Mouse (Mus musculus): ENCODE measurements around the gene Gchfr.

Gchfr gene

DNA sequence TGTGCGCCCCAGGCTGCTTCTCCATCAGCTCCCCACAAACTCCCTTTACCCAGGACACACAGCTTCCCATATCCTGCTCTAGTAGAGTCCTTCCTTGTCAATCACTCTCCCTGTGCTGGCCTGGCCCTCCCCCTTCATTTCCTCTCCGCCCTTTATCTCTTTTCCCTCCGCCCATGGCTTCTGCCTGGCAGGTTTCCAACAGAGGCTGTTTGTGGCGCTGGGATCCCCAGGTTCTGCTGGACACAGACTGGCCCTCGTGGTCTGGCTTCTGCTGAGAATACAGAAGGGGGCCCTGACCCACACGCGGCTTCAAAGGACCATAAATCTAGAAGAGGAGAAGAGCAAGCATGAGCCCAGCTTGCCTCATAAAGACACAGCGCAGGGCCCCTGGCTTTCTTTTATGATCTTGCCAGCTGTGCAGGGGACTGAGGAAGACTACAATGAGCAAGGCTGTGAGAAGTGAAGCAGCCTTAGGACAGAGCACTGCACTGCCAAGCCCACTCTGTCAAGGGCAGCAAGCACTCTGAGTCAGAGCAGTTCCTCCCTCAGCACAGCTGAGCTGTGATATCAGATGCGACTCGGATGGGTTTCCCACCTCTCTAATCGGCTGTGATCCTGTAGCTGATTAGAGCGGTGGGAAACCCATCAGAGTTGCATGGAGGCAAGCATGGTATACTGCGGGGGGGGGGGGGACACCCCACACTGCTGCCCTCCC lies 5.4 kb downstream of the Gchfr start:
- no peak for DNase-seq (ENCODE audit: low read depth in 2 of 2, low spot score in 2 of 2)

DNA sequence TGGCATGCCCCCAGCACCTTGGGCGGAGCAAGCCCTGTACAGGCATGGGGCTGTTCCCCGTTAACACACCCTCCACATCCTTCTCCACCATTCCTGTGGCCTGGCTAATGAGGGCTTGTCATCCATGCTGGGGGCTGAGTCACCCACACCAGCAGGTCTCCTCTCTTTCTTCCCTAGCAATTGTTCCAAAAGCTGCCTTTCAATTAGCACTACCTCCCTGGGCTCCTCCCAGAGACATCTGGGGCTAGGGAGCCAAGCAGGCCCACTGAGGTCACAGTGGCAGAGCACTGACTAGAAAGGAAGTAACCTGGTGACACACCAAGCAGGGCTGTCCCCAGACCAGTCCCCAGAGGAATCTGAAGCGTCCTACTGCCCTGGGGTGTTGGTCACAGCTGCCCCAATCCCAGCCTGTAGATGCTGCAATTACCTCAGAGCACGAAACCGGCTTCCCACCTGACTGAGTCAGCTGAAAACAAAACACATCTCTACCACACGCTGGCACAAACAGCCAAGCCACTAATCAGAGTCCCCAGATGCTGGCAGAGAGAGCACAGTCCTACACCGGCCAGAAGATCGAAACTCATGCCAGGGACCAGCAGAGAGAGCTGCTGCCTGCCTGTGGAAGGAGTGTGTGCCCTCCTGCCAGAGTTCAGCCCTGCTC lies 6.5 kb downstream of the Gchfr start, which contains the start of gene Gm14137:
Gene Gm14137 (plus strand): TSS at position 519 of the 661 bp plus-strand sequence.
- DNase-seq (ENCODE audit: low read depth in 2 of 2, low spot score in 2 of 2), result no peak

DNA sequence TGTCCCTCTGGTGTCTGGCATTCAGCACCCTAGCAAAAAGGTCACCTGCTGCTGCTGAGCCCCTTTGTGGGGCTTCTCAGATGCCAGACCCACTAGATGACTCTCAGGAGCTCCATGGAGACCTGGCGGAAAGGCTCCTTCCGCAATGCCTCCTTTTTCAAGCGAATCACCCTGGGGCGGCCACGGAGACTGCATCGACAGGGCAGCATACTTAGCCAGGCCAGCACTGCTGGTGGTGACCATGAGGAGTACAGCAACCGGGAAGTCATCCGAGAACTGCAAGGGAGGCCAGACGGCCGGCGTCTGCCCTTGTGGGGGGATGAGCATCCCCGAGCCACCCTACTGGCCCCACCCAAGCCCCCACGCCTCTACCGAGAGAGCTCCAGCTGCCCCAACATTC lies 7.3 kb downstream of the Gchfr start:
- no peak for DNase-seq (ENCODE audit: low read depth in 2 of 2, low spot score in 2 of 2)

DNA sequence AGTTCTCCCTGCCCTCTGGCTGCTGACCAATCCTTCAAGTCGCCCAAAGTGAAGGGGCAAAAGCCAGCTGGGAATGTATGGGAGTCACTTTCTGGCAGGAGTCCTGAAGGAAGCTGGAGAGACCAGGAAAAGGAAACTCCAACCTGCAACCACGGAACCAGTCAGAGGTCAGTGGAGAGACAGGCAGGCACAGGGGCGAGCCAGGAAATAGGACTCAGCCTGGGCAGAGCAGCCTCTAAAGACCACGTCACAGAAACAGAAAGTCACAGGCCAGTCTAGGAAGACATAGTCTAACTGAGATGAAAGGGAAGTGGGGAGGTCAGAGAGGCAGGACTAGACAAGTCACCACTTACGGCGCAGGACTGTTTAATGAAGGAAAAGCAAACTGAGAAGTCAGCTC lies 8.0 kb downstream of the Gchfr start:
- DNase-seq (ENCODE audit: low read depth in 2 of 2, low spot score in 2 of 2), result no peak

DNA sequence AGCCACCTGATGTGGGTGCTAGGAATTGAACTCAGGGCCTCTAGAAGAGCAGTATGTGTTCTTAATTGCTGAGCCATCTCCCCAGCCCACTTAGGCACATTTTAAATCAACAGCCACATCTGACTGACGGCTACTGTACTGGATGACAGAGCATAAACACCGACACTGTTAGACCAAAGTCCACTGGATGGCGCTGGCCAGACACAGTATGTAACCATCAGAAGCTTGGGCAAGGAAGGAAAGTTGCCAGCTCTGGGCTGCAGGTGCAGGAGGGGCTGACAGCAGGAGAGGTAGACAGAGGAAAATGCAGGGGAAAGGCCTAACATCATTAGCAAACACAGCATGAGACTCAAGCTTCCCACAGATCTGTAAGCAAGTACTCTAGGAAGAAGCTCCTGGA lies 9.2 kb downstream of the Gchfr start:
- no peak for DNase-seq (ENCODE audit: low read depth in 2 of 2, low spot score in 2 of 2)

DNA sequence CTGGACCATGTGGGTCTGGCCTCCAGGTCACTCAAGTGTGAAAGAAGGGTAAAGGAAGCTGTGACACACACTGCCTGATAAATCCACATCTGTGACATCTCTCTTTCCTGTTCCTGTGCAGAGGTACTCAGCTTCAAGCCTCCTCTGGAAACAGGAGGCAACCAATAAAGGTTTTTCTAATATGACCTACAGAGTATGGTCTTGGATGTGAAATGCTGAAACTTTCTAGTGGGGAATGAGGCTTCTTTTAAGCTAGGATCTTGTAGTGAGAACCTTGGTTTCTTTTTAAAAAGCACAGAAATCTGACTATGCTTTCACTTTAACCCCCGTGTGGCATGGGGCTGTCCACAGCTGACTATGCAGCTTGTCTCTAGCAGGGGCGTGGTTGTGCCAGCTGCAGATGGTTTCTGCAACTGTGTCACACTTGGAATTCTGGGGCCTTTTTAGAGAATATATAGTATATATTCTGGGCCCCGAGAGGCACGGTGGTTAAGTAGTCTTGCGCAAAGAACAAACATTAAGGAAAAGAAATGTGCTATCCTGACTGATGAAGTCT lies 9.9 kb downstream of the Gchfr start:
- no peak for DNase-seq (ENCODE audit: low read depth in 2 of 2, low spot score in 2 of 2)

DNA sequence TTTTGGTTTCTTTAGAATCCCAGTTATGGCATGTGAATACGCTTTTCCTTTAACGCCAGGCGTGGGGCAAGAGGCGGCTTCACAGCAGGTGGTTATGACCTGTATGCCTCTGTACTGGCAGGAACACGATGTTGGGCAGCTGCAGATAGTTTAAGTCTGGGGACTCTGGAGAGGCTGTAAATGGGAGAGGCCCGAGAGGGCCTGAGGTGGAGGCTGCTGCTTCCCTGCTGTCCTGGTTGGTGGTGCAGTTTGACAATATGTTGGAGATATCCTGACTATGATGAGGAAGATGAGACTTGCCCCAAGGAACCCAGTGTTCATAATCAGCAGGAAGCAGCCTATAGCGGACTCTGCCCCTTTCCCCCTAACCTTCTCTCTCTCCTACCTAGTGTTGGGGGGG lies 15.3 kb downstream of the Gchfr start:
- no peak for DNase-seq (ENCODE audit: low read depth in 2 of 2, low spot score in 2 of 2)

DNA sequence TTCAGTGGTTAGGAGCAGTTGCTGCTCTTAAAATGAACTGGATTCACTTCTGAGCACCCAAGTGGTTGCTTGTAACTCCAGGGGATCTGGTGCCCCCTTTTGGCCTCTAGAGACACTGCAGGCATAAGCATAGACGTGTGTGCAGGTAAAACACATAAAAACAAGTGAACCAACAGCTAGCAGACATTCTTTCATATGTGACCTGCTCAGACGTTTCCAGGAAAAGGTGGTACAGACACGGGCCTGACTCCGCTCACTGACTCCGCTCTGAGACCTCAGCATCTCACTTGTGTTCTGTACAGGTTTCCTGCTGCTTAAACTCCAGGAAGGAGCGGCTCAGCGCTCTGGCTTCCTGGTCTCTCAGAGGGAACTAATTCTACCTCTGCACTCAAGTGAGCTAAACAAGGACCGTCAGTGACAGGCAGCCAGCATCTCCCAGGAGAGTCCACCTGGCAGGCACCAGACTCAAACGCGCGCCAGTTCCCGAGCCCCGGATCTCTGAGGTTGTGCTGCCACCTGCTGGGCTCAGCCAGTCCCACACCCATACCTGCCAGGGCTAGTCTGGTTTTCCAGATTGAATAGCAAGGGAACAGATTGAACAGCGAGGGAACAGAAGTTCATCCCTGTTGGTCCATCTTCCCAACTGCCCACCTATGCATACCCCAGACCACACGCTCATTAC lies 21.6 kb downstream of the Gchfr start:
- DNase-seq (ENCODE audit: low read depth in 2 of 2, low spot score in 2 of 2), result peak; percentile 76 to 82

DNA sequence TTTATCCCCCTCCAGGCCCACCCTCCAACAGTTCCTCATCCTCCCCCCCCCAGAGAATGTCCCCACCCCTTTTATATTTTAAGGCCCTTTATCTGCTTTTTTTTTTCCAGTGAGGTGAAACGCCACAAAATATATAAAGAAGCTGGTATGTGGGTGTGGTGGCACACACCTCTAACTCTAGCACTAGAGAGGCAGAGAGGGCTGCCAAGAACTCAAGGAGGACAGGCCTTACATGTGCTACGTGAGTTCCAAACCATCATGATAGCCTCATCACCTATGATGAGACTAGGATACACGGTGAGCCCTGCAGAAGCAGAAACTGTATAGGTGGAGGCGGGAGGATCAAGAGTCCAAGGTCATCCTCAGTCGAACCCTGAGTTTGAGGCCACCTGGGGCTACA lies 23.4 kb downstream of the Gchfr start:
- no peak for DNase-seq (ENCODE audit: low read depth in 2 of 2, low spot score in 2 of 2)

DNA sequence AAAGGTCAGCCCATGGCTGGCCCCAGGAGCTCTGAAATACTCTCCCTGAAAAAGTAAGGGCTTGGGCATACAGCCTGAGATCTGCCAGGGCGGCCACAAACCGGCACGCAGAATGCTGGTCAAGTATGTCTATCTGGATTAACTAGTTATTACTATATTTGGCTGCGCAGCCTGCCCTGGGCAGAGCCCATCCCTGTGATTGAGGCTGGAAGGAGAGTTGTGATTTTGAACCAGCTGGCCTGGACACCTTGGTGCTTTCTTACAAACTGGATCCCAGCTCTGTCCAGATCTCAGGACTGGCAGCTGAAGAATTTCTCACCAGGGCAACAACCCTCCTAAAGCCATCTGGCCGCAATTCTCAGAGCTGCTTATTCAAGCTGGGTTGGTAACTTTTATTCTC lies 26.6 kb downstream of the Gchfr start:
- no peak for DNase-seq (ENCODE audit: low read depth in 2 of 2, low spot score in 2 of 2)

DNA sequence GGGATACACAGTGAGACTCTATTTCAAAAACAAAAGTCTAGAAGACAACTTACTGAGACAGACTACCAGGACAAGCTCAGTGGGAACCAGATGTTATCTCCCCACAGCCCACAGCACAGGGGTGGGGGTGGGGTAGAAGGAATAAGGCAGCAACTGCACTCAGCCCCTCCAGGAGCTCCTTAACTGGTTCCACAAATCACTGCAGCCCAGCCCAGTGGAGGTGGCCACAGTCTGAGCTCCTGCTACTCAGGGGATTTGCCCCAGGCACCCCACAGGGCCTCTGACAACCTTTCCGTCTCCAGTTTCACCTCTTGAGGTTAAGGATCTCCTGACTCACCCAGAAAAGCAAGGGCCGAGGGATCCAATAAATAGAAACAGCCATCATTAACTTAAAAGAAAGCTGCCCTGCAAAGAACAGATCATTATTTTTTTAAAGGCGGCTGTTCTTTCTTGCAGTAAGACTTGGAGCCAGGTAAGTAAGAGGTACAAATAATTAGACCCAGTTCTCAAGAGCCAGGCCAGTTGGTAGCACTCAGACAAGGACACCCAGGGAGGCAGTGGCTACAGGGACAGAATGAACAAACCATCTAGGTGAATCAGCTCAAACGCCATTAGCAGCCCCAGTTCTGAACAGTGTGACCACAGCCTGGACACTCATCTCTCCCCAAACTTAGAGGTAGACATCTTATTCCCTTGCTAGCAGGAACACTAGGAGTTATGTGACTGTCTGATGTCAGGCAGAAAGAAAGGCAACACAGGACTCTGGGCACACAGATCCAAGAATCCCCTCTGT lies 28.9 kb downstream of the Gchfr start:
- DNase-seq (ENCODE audit: low read depth in 2 of 2, low spot score in 2 of 2), result no peak

DNA sequence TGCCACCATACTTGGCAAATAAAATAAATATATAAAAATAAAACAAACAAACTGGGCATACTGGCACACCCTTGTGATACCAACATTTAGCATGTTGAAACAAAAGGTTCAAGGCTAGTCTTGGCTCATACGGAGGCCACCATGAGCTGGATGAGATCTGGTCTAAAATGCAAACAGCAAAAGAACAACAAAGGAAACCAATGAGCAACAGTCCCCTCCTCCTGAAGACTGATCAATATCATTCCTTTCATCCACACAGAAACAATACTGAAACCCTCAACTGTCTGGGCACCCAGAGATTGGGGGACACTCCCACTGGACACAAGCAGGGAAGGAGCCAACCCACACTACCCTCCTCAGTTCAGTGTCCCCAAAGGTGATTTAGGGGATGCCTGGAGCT lies 29.9 kb downstream of the Gchfr start:
- no peak for DNase-seq (ENCODE audit: low read depth in 2 of 2, low spot score in 2 of 2)

DNA sequence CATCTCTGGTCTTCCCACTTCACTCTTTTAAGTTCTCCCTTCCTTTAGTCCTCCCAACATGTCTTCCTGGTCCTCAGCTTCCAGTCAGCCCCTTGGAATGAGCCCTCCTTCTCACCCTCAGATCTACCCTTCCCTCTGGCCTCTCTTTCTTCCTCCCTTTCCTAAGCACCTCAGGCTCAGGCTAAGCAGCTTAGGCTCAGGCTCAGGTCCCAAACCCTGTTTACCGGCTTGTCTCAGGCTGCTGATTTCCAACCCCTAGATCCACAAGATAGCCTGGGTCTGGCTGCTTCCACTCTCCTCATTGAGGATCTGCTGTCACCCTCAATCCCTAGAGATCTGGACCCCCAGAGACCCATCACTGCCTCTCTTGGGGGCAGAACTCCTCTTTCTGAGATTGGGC lies 30.5 kb downstream of the Gchfr start:
- DNase-seq (ENCODE audit: low read depth in 2 of 2, low spot score in 2 of 2), result no peak

DNA sequence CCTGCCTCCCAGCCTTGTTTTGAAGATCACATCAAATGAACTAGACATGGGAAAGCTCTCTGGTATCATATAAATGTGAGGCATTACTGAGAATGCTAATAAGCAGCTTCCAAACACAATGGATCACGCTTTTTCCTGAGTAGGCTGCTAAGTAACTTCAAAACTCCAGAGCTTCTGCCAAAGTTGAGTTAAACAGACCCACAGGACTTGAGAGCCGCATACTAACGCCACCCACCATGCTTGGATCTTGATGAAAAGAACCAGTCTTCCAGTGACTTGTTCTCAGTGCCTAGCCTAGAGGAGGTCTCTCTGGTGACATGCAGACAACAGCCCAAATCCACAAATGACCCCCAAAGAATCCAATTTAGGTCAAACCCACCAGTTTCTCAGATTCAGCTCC lies 31.4 kb downstream of the Gchfr start:
- DNase-seq (ENCODE audit: low read depth in 2 of 2, low spot score in 2 of 2), result no peak

DNA sequence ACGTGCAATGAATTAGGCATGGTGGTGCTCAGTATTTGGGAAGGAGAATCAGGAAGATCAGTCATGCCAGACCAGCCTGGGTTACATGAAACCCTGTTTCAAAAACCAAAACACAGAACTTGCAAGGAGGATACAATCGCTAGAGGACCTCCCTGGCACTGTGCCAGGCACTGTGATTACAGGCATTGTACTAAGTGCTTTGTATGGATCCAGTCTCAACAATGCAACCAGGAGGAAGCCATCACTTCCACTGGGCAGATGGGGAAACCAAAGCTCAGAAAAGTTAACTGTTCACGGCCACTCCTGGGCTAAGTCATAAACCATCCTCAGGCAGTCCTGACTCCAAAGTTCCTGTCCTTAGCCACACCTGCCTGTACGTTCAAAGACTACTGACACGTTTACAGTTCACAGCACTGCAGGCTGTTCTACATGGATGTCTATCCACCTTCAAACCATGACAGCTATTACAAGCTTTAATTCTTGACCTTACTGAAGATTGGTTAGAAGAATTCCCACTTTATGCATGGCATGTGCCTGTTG lies 35.4 kb downstream of the Gchfr start:
- DNase-seq (ENCODE audit: low read depth in 2 of 2, low spot score in 2 of 2), result no peak

DNA sequence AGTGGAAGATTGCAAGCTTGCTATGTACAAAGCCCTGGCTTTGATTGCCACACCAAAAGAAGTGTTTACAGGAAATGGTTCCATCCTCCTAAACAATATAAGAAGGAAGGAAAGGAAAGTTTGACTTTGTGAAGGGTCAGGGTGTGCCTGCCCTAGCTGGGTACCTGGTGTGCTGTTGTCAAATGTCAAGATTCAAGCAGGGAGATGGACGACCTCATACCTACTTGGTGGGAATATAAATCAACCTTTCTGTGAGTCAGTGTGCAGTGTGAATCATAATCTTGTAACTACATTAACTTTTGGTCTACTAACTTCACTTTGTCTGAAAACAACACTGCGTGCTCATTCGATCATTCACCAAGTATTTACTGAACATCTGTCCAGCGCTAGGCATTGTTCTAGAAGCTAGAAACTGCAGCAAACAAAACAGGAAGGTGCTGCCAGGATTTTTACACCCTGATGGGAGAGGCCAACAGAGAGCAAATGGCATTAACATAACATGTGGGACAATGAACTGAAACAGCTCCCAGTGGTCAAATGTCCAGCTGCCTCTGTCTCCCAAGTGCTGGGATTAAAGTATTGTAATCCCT lies 36.4 kb downstream of the Gchfr start:
- DNase-seq (ENCODE audit: low read depth in 2 of 2, low spot score in 2 of 2), result no peak

DNA sequence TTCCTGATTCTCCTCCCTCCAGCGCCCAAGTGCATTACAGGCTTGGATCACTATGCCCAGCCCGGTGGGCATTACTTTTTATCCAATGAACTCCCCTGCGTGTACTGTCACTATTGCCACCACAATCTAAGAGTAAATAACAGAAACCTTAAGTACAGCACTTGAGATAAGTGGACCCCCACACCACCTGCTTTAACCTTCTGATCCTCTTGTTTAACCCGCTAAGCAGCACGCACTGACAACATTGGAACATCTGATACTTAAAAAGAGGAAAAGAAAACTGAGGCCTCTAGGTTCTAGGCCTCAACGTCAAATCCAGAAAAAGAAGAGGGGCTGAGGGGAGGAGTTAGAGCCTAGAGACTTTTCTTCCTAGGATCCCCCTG lies 40.4 kb downstream of the Gchfr start:
- DNase-seq (ENCODE audit: low read depth in 2 of 2, low spot score in 2 of 2), result no peak

DNA sequence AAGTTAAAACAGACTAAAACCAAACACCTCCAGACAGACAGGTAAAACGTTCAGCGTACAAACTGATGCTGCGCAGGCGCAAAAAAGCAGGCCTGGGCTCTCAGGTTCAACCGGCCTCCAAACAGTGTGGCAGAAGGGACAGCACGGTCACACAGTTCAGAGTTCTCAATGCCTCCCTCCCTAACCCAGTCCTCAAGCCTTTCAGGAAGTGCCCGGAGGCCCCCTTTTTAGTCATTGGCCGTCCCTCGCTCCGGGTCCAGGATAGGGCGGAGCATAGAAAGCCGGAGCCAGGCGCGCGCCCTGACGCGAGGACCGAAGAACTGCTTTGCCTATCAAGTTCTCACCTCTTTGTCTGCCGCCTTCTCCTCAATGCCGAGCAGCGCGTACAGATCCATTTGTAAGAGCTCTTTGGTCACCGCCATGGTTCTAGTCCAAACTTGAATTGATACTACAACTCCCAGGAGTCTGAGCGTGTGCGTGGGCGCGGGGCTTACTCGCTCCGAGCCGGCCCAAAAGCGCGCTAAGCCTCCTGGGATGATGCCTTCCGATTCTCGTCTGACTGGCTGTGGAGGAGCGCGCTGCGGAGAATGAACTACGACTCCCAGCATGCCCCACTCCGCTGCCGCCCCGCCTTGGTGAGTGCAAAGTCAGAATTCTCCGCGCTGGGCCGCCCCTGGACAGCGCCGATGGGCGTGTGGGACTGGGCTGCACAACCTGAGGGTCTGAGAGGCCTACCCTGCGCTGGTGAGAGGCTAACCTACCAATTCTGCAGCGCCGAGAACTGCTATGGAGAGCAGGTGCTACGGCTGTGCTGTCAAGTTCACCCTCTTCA lies 41.0 kb downstream of the Gchfr start, which contains the start of the genes Zfyve19 and Dnajc17:
Gene Zfyve19 (plus strand): TSS at position 274 of the 832 bp plus-strand sequence.
Gene Dnajc17 (minus strand): TSS at position 452 of the 832 bp plus-strand sequence.
- DNase-seq (ENCODE audit: low read depth in 2 of 2, low spot score in 2 of 2), result peak; percentile 89 to 93

DNA sequence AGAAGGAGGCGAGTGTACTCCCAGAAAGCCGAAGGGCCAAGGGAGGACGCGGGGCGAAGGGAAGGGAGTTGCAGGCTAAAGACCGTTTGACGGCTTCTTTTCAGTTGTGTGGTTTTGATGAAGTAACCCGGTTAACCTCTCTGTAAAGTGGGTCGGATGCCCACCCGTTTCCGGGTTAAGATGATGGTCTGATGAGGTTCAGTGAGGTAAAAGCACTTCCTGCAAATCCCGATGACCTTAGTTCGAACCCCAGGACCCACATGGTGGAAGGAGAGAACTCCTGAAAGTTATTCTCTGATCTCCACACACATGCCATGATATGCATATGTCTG lies 41.6 kb downstream of the Gchfr start:
- DNase-seq (ENCODE audit: low read depth in 2 of 2, low spot score in 2 of 2), result no peak
